Mouse (Mus musculus) liver, embryonic 12.5 days (tissue): ENCODE measurements around the gene Rnf183. TPM values are rescaled to one million over a fixed set of nuclear protein-coding genes. Genes with fewer than 3 reads are reported as not detected.
A peak's percentile ranks its signal among the peaks of the same experiment; 100 is the strongest.

Source experiments
- ATAC-seq: fragments of 200-750 bp; cut with Nextera tagmentation; 2 replicates; pipeline ENCODE4 v1.8.0; 2017; ENCODE audit warnings: moderate number of reproducible peaks, mild to moderate bottlenecking, moderate library complexity
- H3K27ac ChIP-seq: fragments of 300-500 bp; sonication (generic); 2 replicates; pipeline ENCODE4 v1.5.1; 2016; ENCODE audit warnings: mild to moderate bottlenecking
- H3K27me3 ChIP-seq: fragments of 300-500 bp; sonication (generic); replicated peaks from 2 replicates; pipeline ENCODE4 v1.6.1; 2016; ENCODE audit warnings: mild to moderate bottlenecking, moderate library complexity
- H3K36me3 ChIP-seq: fragments of 300-500 bp; sonication (generic); 2 replicates; pipeline ENCODE4 v1.6.1; 2016; ENCODE audit warnings: mild to moderate bottlenecking, moderate library complexity
- H3K4me1 ChIP-seq: fragments of 300-500 bp; sonication (generic); 2 replicates; pipeline ENCODE4 v1.6.1; 2016
- H3K4me2 ChIP-seq: fragments of 300-500 bp; sonication (generic); 2 replicates; pipeline ENCODE4 v1.6.1; 2016; ENCODE audit warnings: mild to moderate bottlenecking, moderate library complexity
- H3K4me3 ChIP-seq: fragments of 300-500 bp; sonication (generic); 2 replicates; pipeline ENCODE4 v1.5.1; 2016; ENCODE audit warnings: mild to moderate bottlenecking, moderate library complexity
- H3K9ac ChIP-seq: fragments of 300-500 bp; sonication (generic); 2 replicates; pipeline ENCODE4 v1.6.1; 2016; ENCODE audit warnings: mild to moderate bottlenecking, moderate library complexity
- H3K9me3 ChIP-seq: fragments of 300-500 bp; sonication (generic); replicated peaks from 2 replicates; pipeline ENCODE4 v1.6.1; 2016; ENCODE audit warnings: mild to moderate bottlenecking, moderate library complexity
- WGBS: fragments of 180-500 bp; shearing (Covaris S2); methylation state at CpG from one replicate; pipeline ENCODE4 v1.1.7; 2016; ENCODE audit not compliant: insufficient replicate concordance; 5-methylcytosine and 5-hydroxymethylcytosine counted together
- polyA plus RNA-seq: library from polyadenylated mRNA; unstranded; fragments of >200 nt; fragmentation: Nextera tagmentation; extraction: Ambion mirVana; gene quantifications from 2 replicates; pipeline ENCODE4 v1.2.1, GENCODE M21; 2016

Rnf183 gene
- polyA plus RNA-seq, 1 experiment from 2014 or later, result not detected

- no peak overlapping the region for H3K4me3 ChIP-seq
- peak overlapping the region; percentile 27; the same call in 1 of the 2 replicates for H3K4me2 ChIP-seq
- peaks cover 33% of the 10 kb centered on the region for H3K4me1 ChIP-seq
- H3K9me3 ChIP-seq, result no peaks in the 10 kb centered on the region
- H3K27ac ChIP-seq, result no peak overlapping the region
- peaks cover 30% of the 10 kb centered on the region for H3K36me3 ChIP-seq
- ATAC-seq, result peak; percentile 25; the same call in 1 of the 2 replicates
- no peaks in the 10 kb centered on the region for H3K27me3 ChIP-seq
- H3K9ac ChIP-seq, result no peak overlapping the region
- 44% methylated on average over 17 of the region's 17 CpGs for WGBS
Observed at GRCm38 (mm10) chr4:62427978-62428758, 6.9 kb downstream of the Rnf183 start.

- no peak overlapping the region for H3K4me3 ChIP-seq
- H3K4me2 ChIP-seq, result no peak overlapping the region
- no peak overlapping the region for H3K27ac ChIP-seq
- H3K9me3 ChIP-seq, result no peaks in the 10 kb centered on the region
- H3K36me3 ChIP-seq, result peaks cover 53% of the 10 kb centered on the region
- H3K27me3 ChIP-seq, result no peaks in the 10 kb centered on the region
- H3K9ac ChIP-seq, result no peak overlapping the region
- H3K4me1 ChIP-seq, result peaks cover 16% of the 10 kb centered on the region
- 81% methylated on average over 4 of the region's 4 CpGs for WGBS
- no peak for ATAC-seq
Observed at GRCm38 (mm10) chr4:62425891-62426290, 9.2 kb downstream of the Rnf183 start.

- no peaks in the 10 kb centered on the region for H3K4me1 ChIP-seq
- no peak overlapping the region for H3K27ac ChIP-seq
- 83% methylated on average over 6 of the region's 6 CpGs for WGBS
- H3K9ac ChIP-seq, result no peak overlapping the region
- H3K36me3 ChIP-seq, result peaks cover 100% of the 10 kb centered on the region
- H3K4me3 ChIP-seq, result no peak overlapping the region
- no peaks in the 10 kb centered on the region for H3K27me3 ChIP-seq
- H3K4me2 ChIP-seq, result no peak overlapping the region
- no peaks in the 10 kb centered on the region for H3K9me3 ChIP-seq
- no peak for ATAC-seq
Observed at GRCm38 (mm10) chr4:62419091-62419490, 16.0 kb downstream of the Rnf183 start.

- Histone ChIP-seq H3K36me3 (peaks cover 100% of the 10 kb centered on the region), H3K4me2 (no peak overlapping the region), H3K27ac (no peak overlapping the region), H3K9me3 (no peaks in the 10 kb centered on the region), H3K4me3 (no peak overlapping the region), H3K27me3 (no peaks in the 10 kb centered on the region), H3K4me1 (no peaks in the 10 kb centered on the region), H3K9ac (no peak overlapping the region)
- WGBS, result 83% methylated on average over 8 of the region's 8 CpGs
- ATAC-seq, result no peak
Observed at GRCm38 (mm10) chr4:62418448-62418847, 16.6 kb downstream of the Rnf183 start.

- Histone ChIP-seq H3K9me3 (no peaks in the 10 kb centered on the region), H3K4me2 (no peak overlapping the region), H3K9ac (no peak overlapping the region), H3K27me3 (no peaks in the 10 kb centered on the region), H3K27ac (no peak overlapping the region), H3K4me3 (no peak overlapping the region), H3K36me3 (peaks cover 66% of the 10 kb centered on the region), H3K4me1 (peaks cover 25% of the 10 kb centered on the region)
- no peak for ATAC-seq
- WGBS, result 74% methylated on average over 10 of the region's 10 CpGs
Observed at GRCm38 (mm10) chr4:62411606-62412005, 23.4 kb downstream of the Rnf183 start.

GRCm38 (mm10) chr4:62410325-62410724, 24.7 kb downstream of the Rnf183 start:
- H3K9ac ChIP-seq, result peak overlapping the region; percentile 92; the same call in 1 of the 2 replicates
- peak overlapping the region; percentile 94 for H3K4me3 ChIP-seq
- H3K4me2 ChIP-seq, result peak overlapping the region; percentile 85
- no peaks in the 10 kb centered on the region for H3K9me3 ChIP-seq
- H3K4me1 ChIP-seq, result peaks cover 37% of the 10 kb centered on the region
- no peak for ATAC-seq
- 66% methylated on average over 2 of the region's 2 CpGs for WGBS
- H3K36me3 ChIP-seq, result peaks cover 63% of the 10 kb centered on the region
- H3K27ac ChIP-seq, result no peak overlapping the region
- H3K27me3 ChIP-seq, result no peaks in the 10 kb centered on the region

- peak overlapping the region; percentile 92 for H3K9ac ChIP-seq
- H3K27me3 ChIP-seq, result no peaks in the 10 kb centered on the region
- H3K4me3 ChIP-seq, result peak overlapping the region; percentile 94
- H3K27ac ChIP-seq, result peak overlapping the region; percentile 91
- H3K4me1 ChIP-seq, result peaks cover 39% of the 10 kb centered on the region
- no peaks in the 10 kb centered on the region for H3K9me3 ChIP-seq
- H3K4me2 ChIP-seq, result peak overlapping the region; percentile 85
- WGBS, result 25% methylated on average over 6 of the region's 6 CpGs
- H3K36me3 ChIP-seq, result peaks cover 56% of the 10 kb centered on the region
- no peak for ATAC-seq
Observed at GRCm38 (mm10) chr4:62409615-62410014, 25.4 kb downstream of the Rnf183 start.

- H3K4me2 ChIP-seq, result peak within 1 kb of the TSS; percentile 85
Observed at GRCm38 (mm10) chr4:62408601-62409282, 26.3 kb downstream of the Rnf183 start, which contains the start of the genes Cdc26 and Prpf4. Cdc26 (minus strand) TSS chr4:62408642. Prpf4 (plus strand) TSS chr4:62408797.

GRCm38 (mm10) chr4:62407730-62408582, 27.1 kb downstream of the Rnf183 start:
- under 1% methylated on average over 35 of the region's 35 CpGs for WGBS
- Histone ChIP-seq H3K27me3 (no peaks in the 10 kb centered on the region), H3K4me1 (peaks cover 39% of the 10 kb centered on the region), H3K9ac (peak overlapping the region; percentile 83), H3K4me3 (peak overlapping the region; percentile 94), H3K36me3 (peaks cover 55% of the 10 kb centered on the region), H3K9me3 (no peaks in the 10 kb centered on the region), H3K4me2 (peak overlapping the region; percentile 85), H3K27ac (peak overlapping the region; percentile 87)
- peak; percentile 57 for ATAC-seq

More at GRCm38 (mm10) chr4:62408601-62409282, 26.3 kb downstream of the Rnf183 start, which contains the start of the genes Cdc26 and Prpf4:
- H3K27me3 ChIP-seq, result no peaks in the 10 kb centered on the region
- ATAC-seq, result peak; percentile 98
- H3K4me3 ChIP-seq, result peak within 1 kb of the TSS; percentile 94
- peaks cover 55% of the 10 kb centered on the region for H3K36me3 ChIP-seq
- WGBS, result under 1% methylated on average over 39 of the region's 39 CpGs
- peaks cover 39% of the 10 kb centered on the region for H3K4me1 ChIP-seq
- peak within 1 kb of the TSS; percentile 91 for H3K27ac ChIP-seq
- H3K9me3 ChIP-seq, result no peaks in the 10 kb centered on the region
- H3K9ac ChIP-seq, result peak within 1 kb of the TSS; percentile 92

GRCm38 (mm10) chr4:62406133-62406532, 28.9 kb downstream of the Rnf183 start:
- H3K27me3 ChIP-seq, result no peaks in the 10 kb centered on the region
- no peak for ATAC-seq
- peak overlapping the region; percentile 12; the same call in 1 of the 2 replicates for H3K27ac ChIP-seq
- no peak overlapping the region; the same call in 1 of the 2 replicates for H3K4me3 ChIP-seq
- WGBS, result 70% methylated on average over 4 of the region's 4 CpGs
- H3K9ac ChIP-seq, result peak overlapping the region; percentile 35; the same call in 1 of the 2 replicates
- peaks cover 55% of the 10 kb centered on the region for H3K36me3 ChIP-seq
- no peaks in the 10 kb centered on the region for H3K9me3 ChIP-seq
- H3K4me2 ChIP-seq, result peak overlapping the region; percentile 34; the same call in 1 of the 2 replicates
- H3K4me1 ChIP-seq, result peaks cover 39% of the 10 kb centered on the region

GRCm38 (mm10) chr4:62398956-62399355, 36.1 kb downstream of the Rnf183 start:
- Histone ChIP-seq H3K9me3 (no peaks in the 10 kb centered on the region), H3K27ac (no peak overlapping the region), H3K27me3 (no peaks in the 10 kb centered on the region), H3K9ac (no peak overlapping the region), H3K4me1 (peaks cover 9% of the 10 kb centered on the region; the same call in 1 of the 2 replicates), H3K4me2 (no peak overlapping the region), H3K4me3 (no peak overlapping the region), H3K36me3 (peaks cover 92% of the 10 kb centered on the region)
- no peak for ATAC-seq
- 81% methylated on average over 3 of the region's 3 CpGs for WGBS
